Mouse (Mus musculus) lung, adult 2 months (tissue): ENCODE data around the gene Gm17949.

Source experiments
- CTCF ChIP-seq: fragments of 200-500 bp; IDR thresholded peaks from 2 replicates; pipeline ENCODE4 v1.5.1; 2011; ENCODE audit warnings: mild to moderate bottlenecking, low read length, control low read depth; ENCODE audit not compliant: insufficient read depth
- POLR2A ChIP-seq: fragments of 200-500 bp; IDR thresholded peaks from 2 replicates; pipeline ENCODE4 v1.6.1; 2011; ENCODE audit warnings: low read depth, mild to moderate bottlenecking, control low read depth, low read length, borderline replicate concordance; ENCODE audit errors: extremely low read depth

GRCm38 (mm10) chr17:57063031-57063430 lies 51.8 kb downstream of the Gm17949 start:
- TF ChIP-seq POLR2A (no peak), CTCF (no peak)
